Mouse (Mus musculus): Measurements from ENCODE around the gene Tsfm.

- TF ChIP-seq POLR2A (IDR thresholded peaks at IDR 0.05; ENCODE audit: low read depth, low read length) (no peak), ZC3H11A (IDR thresholded peaks at IDR 0.05; ENCODE audit: low read depth, low read length) (no peak), EP300 (IDR thresholded peaks at IDR 0.05; ENCODE audit: low read length) (no peak), CTCF (conservative IDR thresholded peaks at IDR 0.05 in 1 of 2, IDR thresholded peaks at IDR 0.05 in 1 of 2; ENCODE audit: low read depth in 2 of 2, low read length in 2 of 2) (no peak), RCOR1 (conservative IDR thresholded peaks at IDR 0.05; ENCODE audit: low read depth, low read length) (no peak), MAZ (IDR thresholded peaks at IDR 0.05; ENCODE audit: low read depth, low read length) (no peak), ZNF384 (IDR thresholded peaks at IDR 0.05; ENCODE audit: low read depth, low read length) (no peak), MXI1 (IDR thresholded peaks at IDR 0.05; ENCODE audit: low read depth, low read length) (no peak), JUN (IDR thresholded peaks at IDR 0.05; ENCODE audit: insufficient read depth, low read depth, low read length) (no peak), ELF1 (IDR thresholded peaks at IDR 0.05; ENCODE audit: low read depth, low read length) (no peak), MAFK (IDR thresholded peaks at IDR 0.05; ENCODE audit: insufficient replicate concordance, low read length) (no peak), USF1 (IDR thresholded peaks at IDR 0.05; ENCODE audit: low read depth, low read length) (no peak), TCF12 (IDR thresholded peaks at IDR 0.05; ENCODE audit: low read depth, low read length) (no peak)
Measured at GRCm38 (mm10) chr10:127078001-127078676, 47.5 kb upstream of the Tsfm start.

All from CH12.LX (cell line).